Mouse (Mus musculus) ES-E14 (cell line): ENCODE results near the gene Olfr1341. TPM values are rescaled to one million over a fixed set of nuclear protein-coding genes. Genes with fewer than 3 reads are reported as not detected.

Experiments
- DNase-seq: peaks from one replicate; pipeline ENCODE4 v3.0.0-alpha.2; 2013; ENCODE audit warnings: low read depth, low spot score
- H3K27ac ChIP-seq: 2 replicates; pipeline ENCODE4 v1.5.1; 2012; ENCODE audit warnings: low read depth, mild to moderate bottlenecking, low read length, moderate library complexity, mixed read lengths; ENCODE audit not compliant: poor library complexity, insufficient read depth, severe bottlenecking
- H3K36me3 ChIP-seq: 2 replicates; pipeline ENCODE4 v1.6.1; 2012; ENCODE audit warnings: mild to moderate bottlenecking, low read length, moderate library complexity, mixed read lengths; ENCODE audit not compliant: control insufficient read depth, poor library complexity, insufficient read depth, severe bottlenecking
- H3K4me1 ChIP-seq, 2 experiments: fragments of 150-350 bp in 1 of 2; sonication (generic) in 1 of 2; 2 replicates each; pipeline ENCODE4 v1.6.1; 2012; ENCODE audit warnings: low read length in 2 of 2, mild to moderate bottlenecking in 1 of 2, mixed read lengths in 1 of 2; ENCODE audit not compliant: control insufficient read depth in 2 of 2, insufficient read depth in 2 of 2, poor library complexity in 1 of 2
- H3K4me3 ChIP-seq, 2 experiments: fragments of 150-350 bp in 1 of 2; sonication (generic) in 1 of 2; 2 replicates each; pipeline ENCODE4 v1.5.1; 2012; ENCODE audit warnings: low read length in 2 of 2, low read depth in 1 of 2, mild to moderate bottlenecking in 1 of 2, mixed read lengths in 1 of 2; ENCODE audit not compliant: insufficient read depth in 1 of 2, poor library complexity in 1 of 2, severe bottlenecking in 1 of 2
- H3K9ac ChIP-seq: 2 replicates; pipeline ENCODE4 v1.6.1; 2012; ENCODE audit warnings: low read depth, mild to moderate bottlenecking, low read length, mixed read lengths; ENCODE audit not compliant: poor library complexity, insufficient read depth, severe bottlenecking
- H3K9me3 ChIP-seq: fragments of 150-350 bp; sonication (generic); 2 replicates; pipeline ENCODE4 v1.6.1; 2012; ENCODE audit warnings: low read depth, mild to moderate bottlenecking, low read length; ENCODE audit not compliant: control insufficient read depth, insufficient read depth
- CHD2 ChIP-seq: IDR thresholded peaks from 2 replicates; pipeline ENCODE4 v1.6.1; 2014; ENCODE audit warnings: mild to moderate bottlenecking, low read depth, low read length, inconsistent platforms
- HCFC1 ChIP-seq: IDR thresholded peaks from 2 replicates; pipeline ENCODE4 v1.6.1; 2012; ENCODE audit warnings: low read length, inconsistent platforms, borderline replicate concordance; ENCODE audit not compliant: insufficient read depth
- MAFK ChIP-seq: IDR thresholded peaks from 2 replicates; pipeline ENCODE4 v1.6.1; 2014; ENCODE audit warnings: mild to moderate bottlenecking, low read depth, low read length, inconsistent platforms; ENCODE audit not compliant: insufficient read depth
- ZC3H11A ChIP-seq: IDR thresholded peaks from 2 replicates; pipeline ENCODE4 v1.6.1; 2012; ENCODE audit warnings: low read depth, mild to moderate bottlenecking, inconsistent platforms, low read length, borderline replicate concordance
- ZNF384 ChIP-seq: IDR thresholded peaks from 2 replicates; pipeline ENCODE4 v1.6.1; 2012; ENCODE audit warnings: low read depth, low read length, inconsistent platforms
- in situ Hi-C, 2 experiments: fragments of 600-800 bp; cut with MboI; formaldehyde crosslinking; loops; one replicate each; pipeline ENCODE4 v1.15.1; 2025; ENCODE audit warnings: low sequenced_read_pairs in 2 of 2, inconsistent platforms in 1 of 2; ENCODE audit not compliant: unreplicated experiment in 2 of 2
- total RNA-seq: library from RNA; depleted of rRNA; stranded (reverse); fragments of 300-350 nt; gene quantifications from 2 replicates; pipeline ENCODE4 v1.2.3, GENCODE M21; 2012; rRNA removed

Gene Olfr1341
- total RNA-seq = 0.04 TPM in 1 of 2 replicates, not detected in the other

- Histone ChIP-seq H3K9ac (no peak within 1 kb of the TSS), H3K9me3 (no peaks in the 10 kb centered on the region), H3K36me3 (no peaks in the 10 kb centered on the region), H3K4me3 (no peak within 1 kb of the TSS), H3K4me1 (no peaks in the 10 kb centered on the region), H3K27ac (no peak within 1 kb of the TSS)
- TF ChIP-seq MAFK (no peak), ZC3H11A (no peak), HCFC1 (no peak), ZNF384 (no peak), CHD2 (no peak)
- no peak for DNase-seq
- in situ Hi-C loops = no loop called here
Observed at GRCm38 (mm10) chr4:118703223-118703622, at the start of gene Olfr1341. Gene Olfr1341, plus strand, starts transcription at chr4:118703523.

- no peaks in the 10 kb centered on the region for H3K9me3 ChIP-seq
- in situ Hi-C loops = loop anchor here in 1 of 2 experiments (25.0 kb wide), 1 partner anchor 304 kb away; the partner anchor contains the start of gene Lao1
- no peaks in the 10 kb centered on the region for H3K36me3 ChIP-seq
- no peak for TF ChIP-seq HCFC1
- no peak for TF ChIP-seq ZC3H11A
- TF ChIP-seq CHD2 = no peak
- no peak for TF ChIP-seq MAFK
- TF ChIP-seq ZNF384 = no peak
- H3K27ac ChIP-seq = no peak within 1 kb of the TSS
- no peak for DNase-seq
- H3K9ac ChIP-seq = no peak within 1 kb of the TSS
- H3K4me1 ChIP-seq = no peaks in the 10 kb centered on the region
- H3K4me3 ChIP-seq = no peak within 1 kb of the TSS
Observed at GRCm38 (mm10) chr4:118658652-118659051, 44.7 kb upstream of the Olfr1341 start, which contains the start of gene Olfr62. Gene Olfr62, plus strand, starts transcription at chr4:118658952.

- Histone ChIP-seq H3K9me3 (no peaks in the 10 kb centered on the region), H3K36me3 (no peaks in the 10 kb centered on the region), H3K4me1 (peaks cover 3 to 5% of the 10 kb centered on the region in 2 experiments; a peak in 2 of 4 replicates), H3K4me3 (no peak overlapping the region), H3K27ac (no peak overlapping the region; the same call in 1 of the 2 replicates), H3K9ac (no peak overlapping the region)
- TF ChIP-seq CHD2 = peak; percentile 41; the same call in 1 of the 2 replicates
- TF ChIP-seq ZNF384 = no peak
- peak; percentile 48 for DNase-seq
- in situ Hi-C loops = no loop called here
Observed at GRCm38 (mm10) chr4:118687086-118687485, 16.2 kb upstream of the Olfr1341 start.

DNA sequence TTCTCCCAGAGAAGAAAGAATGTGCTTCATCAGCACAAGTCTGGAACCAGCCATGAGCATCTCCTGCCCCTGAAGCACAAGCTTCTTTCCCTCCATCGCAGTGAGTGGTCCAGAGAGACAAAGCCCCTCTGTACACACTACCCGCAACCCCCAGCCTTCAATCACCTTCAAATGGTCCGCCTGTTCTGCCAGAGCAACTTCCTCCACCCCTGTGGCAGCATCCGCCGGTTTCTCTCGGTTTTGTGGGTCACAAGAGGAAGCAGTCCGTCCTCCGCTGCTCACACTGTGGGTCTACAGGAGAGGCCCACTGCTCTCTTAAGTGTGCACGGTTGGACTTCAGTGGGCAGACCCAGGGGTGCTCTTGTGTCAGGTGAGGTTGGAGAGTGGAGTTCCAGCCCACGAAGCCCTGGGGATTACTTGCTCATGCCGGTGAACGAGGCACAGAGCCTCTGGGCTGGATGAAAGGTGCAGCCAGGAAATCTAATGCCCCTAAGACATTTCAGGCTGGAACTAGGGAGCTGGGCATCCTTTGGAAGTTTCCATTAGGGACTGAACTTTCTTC lies 10.8 kb upstream of the Olfr1341 start, which contains the start of gene Olfr1342:
Olfr1342 (minus strand) TSS at position 345 of the 562 bp plus-strand sequence.
- Histone ChIP-seq H3K9ac (no peak within 1 kb of the TSS; the same call in 1 of the 2 replicates), H3K9me3 (no peaks in the 10 kb centered on the region), H3K4me3 (no peak within 1 kb of the TSS; a peak in 1 of 4 replicates), H3K36me3 (no peaks in the 10 kb centered on the region), H3K4me1 (peaks cover 0 to 3% of the 10 kb centered on the region in 2 experiments; a peak in 2 of 4 replicates), H3K27ac (no peak within 1 kb of the TSS)
- DNase-seq = no peak
- TF ChIP-seq CHD2 (no peak), MAFK (no peak), ZC3H11A (no peak), HCFC1 (no peak), ZNF384 (no peak)
- in situ Hi-C loops = no loop called here

- Histone ChIP-seq H3K9me3 (no peaks in the 10 kb centered on the region), H3K4me3 (no peak overlapping the region), H3K9ac (no peak overlapping the region), H3K4me1 (peaks cover 0 to 3% of the 10 kb centered on the region in 2 experiments; a peak in 1 of 4 replicates), H3K27ac (no peak overlapping the region), H3K36me3 (no peaks in the 10 kb centered on the region)
- DNase-seq = no peak
- in situ Hi-C loops = no loop called here
- TF ChIP-seq MAFK (no peak), CHD2 (no peak), ZC3H11A (no peak), ZNF384 (no peak), HCFC1 (no peak)
Observed at GRCm38 (mm10) chr4:118693812-118694211, 9.5 kb upstream of the Olfr1341 start.
